Mouse (Mus musculus): ENCODE measurements at regions not wholly inside any gene's neighbourhood (a gene's known extent, or its start where the extent isn't known, plus 50 kb on each side); places are given as distances from the start of the nearest gene placed in this dataset.

DNA sequence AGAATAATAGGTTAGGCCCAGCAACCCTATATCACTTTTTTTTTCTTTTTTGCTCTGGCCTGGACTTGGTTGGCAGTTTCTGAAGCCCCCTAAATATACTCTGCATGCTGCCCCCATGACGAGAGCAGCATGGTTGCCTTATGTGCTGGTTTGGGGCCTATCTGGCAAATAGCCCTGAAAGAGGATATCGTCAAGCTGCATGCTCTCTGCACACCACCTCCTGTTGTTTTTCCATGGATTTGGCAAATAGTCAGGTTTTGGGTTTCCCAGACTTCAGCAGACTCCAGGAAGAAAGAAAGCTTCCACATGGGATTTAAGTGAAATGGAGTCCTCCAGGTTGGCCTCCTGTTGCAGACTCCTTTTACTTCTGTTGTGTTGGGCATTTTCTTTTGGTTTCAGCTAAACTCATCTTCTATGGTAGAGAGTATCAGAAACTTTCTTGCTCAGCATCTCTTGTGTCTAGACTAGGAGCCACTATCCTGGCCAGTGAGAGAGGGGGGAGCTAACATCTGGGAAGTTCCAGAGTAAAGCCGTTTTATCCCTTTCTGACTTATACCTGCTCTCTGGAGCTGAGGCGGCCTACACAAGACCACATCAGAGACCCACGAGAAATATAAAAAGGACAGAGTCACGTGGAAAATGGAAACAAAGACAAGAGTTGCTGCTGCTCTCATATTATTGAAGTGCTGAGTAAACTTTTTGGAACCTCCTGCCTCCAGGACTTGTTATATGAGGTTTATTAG is 140.4 kb upstream of the Egfl6 start:
- ATAC-seq: no peak

DNA sequence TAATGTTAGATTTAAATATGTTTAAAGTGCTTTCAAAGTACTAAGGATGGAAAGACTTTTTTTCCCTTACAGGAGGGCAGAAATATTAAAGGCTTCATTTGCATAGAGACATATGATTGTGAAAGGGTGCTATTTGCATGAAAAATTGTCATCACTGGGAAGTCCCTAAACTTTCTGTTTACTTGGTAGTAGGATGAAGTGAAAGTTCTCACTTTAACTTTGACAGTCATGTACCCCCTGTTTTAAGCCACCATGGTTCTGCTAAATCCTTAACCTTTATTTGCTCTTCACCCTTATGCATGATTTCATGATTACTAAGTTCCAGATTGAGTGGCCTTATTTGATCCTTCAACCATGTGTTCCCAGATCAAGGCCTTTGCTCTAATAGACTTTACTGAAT is 132.6 kb upstream of the Egfl6 start:
- ATAC-seq: peak; percentile 91

DNA sequence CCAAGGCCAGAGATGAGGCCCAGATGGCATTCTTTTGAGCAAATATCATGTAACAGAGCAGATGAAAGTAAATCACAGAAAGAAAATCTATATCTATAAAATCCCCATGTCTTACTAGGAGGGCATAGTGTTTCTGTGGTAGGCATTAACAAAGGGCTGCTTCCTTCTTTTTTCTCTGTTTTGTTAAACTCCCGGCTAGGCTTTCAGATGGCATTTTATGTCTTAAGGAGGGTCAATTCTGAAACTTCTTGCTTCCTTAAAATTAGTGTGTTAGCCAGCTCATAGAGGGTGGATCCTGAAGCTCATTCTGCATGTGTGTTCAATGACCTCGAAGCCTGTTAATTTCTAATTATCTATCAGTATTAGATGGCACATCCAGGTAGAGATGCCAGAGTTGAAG is 123.8 kb upstream of the Egfl6 start:
- ATAC-seq: no peak

DNA sequence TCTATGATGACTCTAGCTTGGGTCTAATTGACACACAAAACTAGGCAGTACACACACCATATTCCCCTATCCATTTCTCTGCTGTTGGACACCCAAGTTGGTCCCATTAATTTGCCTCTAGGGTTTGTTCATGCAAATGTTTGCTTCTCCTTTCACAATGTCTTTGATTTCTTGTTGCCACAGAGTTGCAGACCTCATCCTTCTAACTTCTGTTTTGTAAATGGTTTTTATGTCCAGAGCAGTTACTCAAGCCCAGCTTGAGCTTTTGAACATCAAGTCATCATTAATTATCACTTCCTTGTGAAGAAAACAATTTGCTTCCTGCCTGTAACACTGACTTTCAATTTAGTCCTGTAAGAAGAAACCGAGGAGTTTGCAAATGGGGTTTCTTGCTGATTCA is 122.6 kb upstream of the Egfl6 start:
- no peak for ATAC-seq

DNA sequence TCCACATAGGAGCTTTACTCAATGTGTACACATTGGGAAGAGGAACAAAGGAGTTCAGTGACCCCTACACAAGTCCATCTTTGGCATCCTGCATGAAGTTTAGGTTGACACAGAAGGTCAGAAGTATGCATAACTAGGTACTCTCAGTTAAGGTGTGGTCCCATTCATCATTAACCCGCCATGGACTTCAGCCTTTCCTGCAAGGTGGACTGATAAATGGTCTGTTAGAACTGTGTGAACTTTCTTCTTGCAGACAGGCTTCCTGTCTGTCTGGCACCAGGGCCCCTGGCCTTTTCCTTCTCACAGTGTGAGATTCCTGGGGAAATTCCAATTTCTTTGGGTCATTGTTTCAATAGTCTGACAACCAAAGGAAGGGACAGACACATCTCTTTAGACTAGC is 121.5 kb upstream of the Egfl6 start:
- ATAC-seq: no peak

DNA sequence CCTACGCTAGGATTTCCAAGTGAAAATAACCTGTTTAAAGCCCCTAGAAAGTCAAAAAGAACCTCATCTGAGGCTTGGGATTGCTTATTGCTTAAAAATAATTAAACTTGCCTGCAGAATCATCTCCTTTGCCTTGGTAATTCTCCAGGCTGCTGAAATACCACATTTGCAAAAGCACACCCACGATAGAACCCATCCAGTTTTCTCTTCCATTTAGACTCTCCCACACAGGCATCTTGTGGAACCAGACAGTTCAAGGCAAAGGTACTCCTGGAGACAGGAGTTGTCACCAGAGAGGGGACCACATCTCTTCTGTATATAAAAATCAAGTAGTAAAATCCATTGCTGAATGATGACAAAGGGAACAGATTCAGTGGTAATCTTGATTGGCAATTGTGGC is 118.8 kb upstream of the Egfl6 start:
- ATAC-seq: no peak

DNA sequence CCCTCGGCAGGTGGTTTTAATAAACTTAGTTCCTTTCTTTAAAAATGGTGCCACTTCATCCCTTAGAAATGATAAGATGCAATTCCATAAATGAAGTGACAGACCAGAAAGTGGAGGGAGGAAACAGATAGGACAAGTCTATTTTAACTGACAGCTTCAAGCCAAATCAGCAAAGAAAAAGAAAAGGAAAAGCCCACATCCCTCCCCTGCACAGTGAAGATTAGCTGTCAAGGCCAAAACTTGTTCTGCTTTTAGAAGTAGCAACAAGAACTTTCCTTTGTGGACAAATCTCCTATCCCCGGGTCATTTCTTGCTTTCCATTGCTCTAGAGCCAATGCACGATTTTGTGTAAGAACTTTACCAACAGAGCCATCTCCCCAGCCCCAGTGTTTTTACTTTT is 108.7 kb upstream of the Egfl6 start:
- ATAC-seq: no peak

DNA sequence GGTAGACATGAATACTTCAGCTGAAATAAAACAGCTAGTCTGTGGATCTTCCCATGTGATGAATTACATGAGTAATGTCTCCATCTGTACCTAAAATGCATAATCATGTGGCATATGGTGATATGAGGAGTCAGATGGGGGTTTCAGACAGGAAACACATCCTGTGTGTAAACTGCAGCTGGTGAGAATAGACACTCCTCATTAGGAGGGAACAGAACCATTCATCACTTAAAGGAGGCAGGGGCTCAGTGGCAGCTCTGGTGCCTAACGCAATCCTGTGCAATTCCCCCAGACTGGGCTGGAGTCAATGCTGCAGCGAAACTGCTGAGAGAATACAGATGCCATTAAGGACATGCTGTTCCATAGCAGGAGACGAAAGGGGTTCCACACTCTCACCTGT is 103.3 kb upstream of the Egfl6 start:
- ATAC-seq: peak; percentile 90

DNA sequence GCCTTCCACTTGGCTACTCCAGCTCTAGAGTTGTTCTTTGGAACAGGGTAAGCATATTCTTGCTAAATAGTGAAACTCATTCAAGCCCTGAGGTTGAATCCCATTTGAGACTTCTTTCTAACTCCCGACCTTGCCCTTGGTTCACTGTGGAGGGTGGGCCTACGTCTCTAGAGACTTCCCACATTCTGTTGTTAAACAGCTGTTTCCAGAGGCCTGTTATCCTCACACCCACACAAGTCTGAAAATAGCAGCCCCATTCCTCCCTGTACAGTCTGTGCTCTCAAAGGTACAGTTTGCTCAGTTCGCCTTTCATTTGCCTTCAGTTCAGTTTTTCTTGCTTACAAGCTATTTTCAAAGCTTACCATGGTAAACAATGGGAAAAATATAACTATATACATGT is 87.9 kb upstream of the Egfl6 start:
- ATAC-seq: no peak

DNA sequence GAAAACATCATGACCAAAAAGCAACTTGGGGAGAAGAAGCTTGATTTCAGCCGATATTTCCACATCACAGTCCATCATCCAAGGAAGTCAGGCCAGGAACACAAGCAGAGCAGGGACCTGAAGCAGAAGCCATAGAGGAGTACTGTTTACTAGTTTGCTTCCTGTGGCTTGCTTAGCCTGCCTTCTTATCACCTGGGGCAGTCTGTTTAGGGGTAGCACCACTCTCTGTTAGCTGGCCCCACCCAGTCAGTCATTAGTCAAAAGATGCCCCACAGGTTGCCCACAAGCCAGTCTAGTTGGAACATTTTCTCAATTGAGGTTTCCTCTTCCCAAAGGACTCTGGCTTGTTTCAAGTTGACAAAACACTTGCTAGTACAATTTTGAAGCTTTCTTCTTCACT is 87.1 kb upstream of the Egfl6 start:
- no peak for ATAC-seq

DNA sequence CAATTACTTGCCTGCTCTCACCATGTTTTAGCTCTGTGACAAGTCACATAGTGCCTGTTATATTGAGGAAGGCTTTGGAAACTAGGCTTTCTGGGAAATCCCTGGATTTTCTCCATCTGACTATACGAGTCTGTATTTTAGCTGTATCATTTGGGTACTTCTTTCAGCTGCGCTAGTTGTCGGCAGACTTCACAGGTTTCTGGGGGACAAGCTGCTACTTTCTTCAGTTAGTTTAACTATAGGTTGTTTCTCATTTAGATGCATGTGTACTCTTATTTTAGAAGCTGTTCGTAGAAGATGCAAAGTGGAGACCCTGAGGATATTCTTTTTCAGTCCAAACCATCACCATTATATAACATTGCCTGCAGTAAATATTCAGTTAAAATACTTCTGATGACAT is 86.3 kb upstream of the Egfl6 start:
- ATAC-seq: no peak

DNA sequence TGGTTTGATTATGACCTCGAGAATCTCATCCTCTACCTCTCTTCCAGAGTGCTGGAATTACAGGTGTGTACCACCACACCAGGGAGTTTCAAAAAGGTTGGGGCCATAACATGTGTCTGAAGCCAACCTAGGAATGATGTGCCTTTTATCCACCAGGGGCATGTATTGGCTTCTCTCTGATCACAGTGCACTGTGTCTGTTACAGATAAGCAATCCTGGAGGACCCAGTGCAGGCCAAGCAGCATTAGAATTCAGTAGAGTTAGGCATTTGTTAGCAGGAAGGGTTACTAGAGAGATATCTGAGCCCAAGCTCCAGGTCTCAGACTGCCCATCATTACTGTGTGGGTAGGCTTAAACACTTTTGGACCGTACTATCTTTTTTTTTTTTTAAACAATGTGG is 80.8 kb upstream of the Egfl6 start:
- ATAC-seq: no peak

DNA sequence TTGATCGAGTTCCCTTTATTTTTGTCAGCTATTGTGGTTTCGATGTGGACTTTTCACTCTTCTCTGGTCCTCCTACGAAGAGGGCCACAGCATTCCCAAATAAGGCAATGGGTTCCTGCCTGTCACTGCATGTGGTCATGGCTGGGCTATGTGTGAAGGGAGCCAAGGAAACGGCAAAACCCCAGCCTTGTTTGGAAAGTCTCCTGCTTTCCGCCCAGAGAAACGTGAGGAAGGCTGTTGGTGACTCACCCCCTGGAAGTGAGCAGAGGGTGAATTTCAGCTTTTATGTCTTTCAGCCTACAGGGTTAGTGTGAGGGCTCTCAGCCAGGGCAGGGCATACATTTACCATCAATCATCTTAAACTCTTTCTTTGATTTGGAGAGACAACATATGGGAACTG is 76.3 kb upstream of the Egfl6 start:
- peak; percentile 42 for ATAC-seq

DNA sequence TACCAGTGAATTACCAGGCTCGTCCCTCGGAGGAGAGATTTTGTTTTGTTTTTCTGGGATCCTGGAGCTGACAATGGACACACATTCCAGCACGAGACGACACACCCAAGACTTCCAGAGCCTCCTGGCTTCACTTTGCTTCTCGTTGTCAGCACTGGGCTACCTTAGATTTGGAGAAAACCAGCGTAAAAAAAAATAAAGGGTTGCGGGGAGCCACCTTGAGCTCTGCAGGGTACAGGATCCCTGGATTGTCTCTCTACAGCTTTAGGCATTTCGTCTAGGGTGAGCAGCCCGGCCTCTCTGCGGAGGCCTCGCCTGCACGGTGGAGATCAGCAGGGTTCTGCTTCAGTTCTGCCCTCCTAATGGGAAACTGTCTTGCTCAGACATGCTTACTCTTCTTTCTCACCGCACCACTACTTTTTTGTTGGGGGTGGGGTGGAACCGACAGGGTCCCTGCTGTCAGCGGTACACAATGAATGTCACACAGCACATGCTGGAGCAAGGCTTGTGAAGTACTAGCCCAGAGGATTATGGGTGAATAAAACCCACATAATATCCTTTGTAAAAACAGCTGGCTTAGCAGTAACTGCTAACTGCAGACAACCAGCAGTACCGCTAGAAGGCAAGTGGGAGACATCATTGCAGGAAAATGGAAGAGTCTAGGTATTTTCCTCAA is 75.7 kb upstream of the Egfl6 start:
- ATAC-seq: peak; percentile 86

DNA sequence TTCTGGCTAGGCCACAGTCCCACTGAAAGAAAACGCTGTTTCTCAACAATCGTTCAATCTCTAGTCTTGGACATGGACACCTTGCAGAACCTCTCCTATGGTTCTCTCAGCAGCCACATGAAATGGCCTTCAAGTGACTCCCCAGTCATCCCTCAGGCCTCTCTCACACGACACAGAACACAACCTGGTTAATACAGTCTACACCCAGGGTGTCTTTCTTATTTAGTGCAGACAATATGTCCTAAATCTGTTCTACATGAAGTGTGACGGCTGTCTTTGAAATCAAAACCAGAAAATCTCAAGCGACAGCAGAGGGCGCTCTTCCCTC is 75.2 kb upstream of the Egfl6 start:
- peak; percentile 50 for ATAC-seq

DNA sequence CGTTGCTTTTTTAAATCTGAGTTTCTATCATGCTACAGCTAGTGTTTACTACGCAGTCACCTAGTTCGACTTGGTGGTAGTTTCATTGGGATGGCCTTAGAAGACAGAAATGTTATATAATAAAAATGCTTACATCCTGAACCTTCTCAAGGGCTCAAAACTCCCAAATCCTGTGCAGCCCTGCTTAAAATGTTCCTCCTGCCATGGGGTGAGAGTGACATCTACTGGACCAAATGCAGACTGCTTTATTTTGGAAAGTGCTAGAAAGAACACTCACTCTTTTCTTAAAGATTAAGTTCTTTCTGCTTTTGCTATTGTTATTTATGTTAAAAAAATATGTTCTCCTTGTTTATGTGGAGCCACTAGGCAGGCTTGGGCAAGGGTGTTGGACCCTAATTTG is 66.9 kb upstream of the Egfl6 start:
- ATAC-seq: peak; percentile 69

DNA sequence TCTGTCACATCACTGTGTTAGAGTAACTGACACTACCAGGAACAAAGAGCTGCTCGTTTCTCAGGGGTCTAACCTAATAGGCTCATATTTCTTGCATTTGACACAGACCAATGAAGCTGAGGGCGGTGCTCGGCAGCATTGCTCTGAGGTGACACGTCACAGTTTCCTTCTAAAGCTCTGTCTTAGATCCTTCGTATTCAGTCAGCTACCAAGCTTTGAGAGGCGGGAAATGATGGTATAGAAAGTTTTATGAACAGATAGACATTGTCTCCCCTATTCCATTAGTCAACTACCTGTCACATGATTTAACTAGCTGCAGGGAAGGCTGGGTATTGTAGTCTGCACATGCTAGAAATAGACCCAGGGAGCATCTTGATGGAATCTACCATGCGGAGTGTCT is 60.2 kb upstream of the Egfl6 start:
- peak; percentile 95 for ATAC-seq

DNA sequence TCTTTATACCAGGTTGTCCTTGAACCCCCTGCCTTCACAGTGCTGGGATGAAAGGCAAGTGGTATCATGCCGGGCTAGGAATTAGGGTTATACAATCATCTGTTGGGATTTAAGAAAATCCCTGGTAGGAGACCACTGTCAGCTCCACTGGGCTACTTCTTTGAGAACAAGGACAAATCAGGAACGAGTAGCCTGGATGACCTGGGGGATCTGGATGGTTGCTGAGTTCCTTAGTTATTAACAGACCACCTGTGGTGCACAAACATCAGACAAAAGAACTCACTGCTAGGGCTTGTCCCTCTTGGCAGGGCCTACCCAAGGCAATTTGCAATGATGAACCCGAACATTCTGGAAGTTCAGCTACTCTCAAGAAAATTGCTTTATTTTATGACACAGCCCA is 55.7 kb upstream of the Egfl6 start:
- no peak for ATAC-seq

DNA sequence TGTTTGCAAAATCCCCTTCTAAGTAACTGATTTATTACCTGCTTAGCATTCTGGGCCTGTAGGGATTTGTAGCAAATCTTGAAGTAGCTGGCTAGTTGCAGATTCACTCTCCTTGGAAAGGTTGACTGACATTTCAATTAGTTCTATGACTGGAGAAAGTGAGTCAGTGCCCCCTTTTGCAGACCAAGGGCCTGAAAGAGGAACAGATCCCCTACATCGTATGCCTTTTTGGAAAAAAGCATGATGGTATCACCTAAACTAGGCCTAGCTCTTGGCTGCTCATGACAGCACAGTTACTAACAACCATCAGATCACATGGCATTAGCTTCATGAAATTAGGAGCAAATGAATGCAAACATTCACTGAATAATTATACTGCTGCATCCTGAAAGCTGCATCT is 54.7 kb upstream of the Egfl6 start:
- no peak for ATAC-seq

All from CD4-positive, CD25-positive, alpha-beta regulatory T cell, adult 4 months (primary cell).